Mouse (Mus musculus): ENCODE data around the gene Polr1a. TPM values are rescaled to one million over a fixed set of nuclear protein-coding genes. Genes with fewer than 3 reads are reported as not detected.

The Polr1a gene
- polyA plus RNA-seq, 1 experiment from 2014 or later, result 18.3 TPM

DNA sequence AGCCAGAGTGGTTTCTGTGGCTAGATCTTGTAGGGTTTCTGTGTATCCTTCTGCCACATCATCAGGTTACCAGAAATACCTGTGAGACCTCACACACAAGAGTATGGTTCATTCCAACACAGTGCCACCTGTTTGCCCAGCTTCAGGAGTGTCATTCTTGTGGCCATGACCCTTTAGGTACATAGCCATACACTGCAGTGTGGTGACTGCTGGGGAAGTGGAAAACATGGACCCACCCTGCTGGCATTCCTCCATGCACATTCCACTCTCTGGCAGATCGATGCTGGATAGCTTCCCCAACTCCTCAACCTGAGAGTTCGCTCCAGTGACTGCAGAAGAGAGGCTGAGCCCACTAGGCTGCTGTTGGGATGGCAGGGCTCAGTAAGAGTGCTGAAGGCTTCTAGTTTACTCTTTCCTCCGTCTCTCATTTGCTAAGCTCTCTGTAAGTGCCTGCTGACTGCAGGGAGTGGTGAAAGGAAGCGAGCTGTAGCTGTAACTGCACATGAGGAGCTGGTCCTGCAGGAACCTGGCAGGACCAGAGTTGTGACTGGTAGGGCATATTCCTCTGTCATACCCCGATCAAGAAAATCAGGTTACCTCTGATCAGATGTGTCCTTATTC, 57.9 kb downstream of the Polr1a start:
- Histone ChIP-seq H3K9me3 (ENCODE audit: control insufficient read depth, low read length) (no peaks in the 10 kb centered on the region), H3K36me3 (ENCODE audit: control insufficient read depth, insufficient read depth, low read length) (peaks cover 14% of the 10 kb centered on the region), H3K4me1 (ENCODE audit: control insufficient read depth, insufficient read depth, low read depth, low read length) (no peaks in the 10 kb centered on the region), H3K27me3 (replicated peaks; ENCODE audit: control insufficient read depth, insufficient read depth, low read length) (no peaks in the 10 kb centered on the region), H3K4me3 (ENCODE audit: low read length) (no peak overlapping the region), H3K4me2 (ENCODE audit: low read length) (no peak overlapping the region), H3K9ac (ENCODE audit: low read depth, low read length) (no peak overlapping the region), H3K27ac (ENCODE audit: low read depth, low read length) (no peak overlapping the region)
- ATAC-seq, result no peak
- 85% methylated on average over 5 of the region's 5 CpGs for WGBS

DNA sequence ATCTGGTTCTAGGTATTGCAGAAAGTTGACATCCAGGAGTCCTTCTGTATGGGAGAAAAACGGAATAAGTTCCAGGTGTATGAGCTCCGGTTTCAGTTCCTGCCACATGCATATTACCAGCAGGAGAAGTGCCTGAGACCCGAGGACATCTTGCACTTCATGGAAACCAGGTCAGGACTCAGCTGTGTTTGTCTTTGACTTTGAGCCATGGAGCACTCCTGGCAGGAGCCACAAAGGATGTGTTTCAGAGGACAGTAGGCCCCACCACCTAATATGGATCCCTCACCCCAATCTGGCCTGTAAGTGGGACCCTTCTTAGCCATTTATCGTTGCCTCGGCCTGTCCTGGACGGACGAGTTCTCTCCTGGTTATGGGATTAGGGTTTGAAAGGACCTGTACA, 59.0 kb downstream of the Polr1a start:
- Histone ChIP-seq H3K36me3 (ENCODE audit: control insufficient read depth, insufficient read depth, low read length) (peaks cover 17% of the 10 kb centered on the region), H3K27ac (ENCODE audit: low read depth, low read length) (no peak overlapping the region), H3K4me2 (ENCODE audit: low read length) (no peak overlapping the region), H3K4me1 (ENCODE audit: control insufficient read depth, insufficient read depth, low read depth, low read length) (no peaks in the 10 kb centered on the region), H3K9me3 (ENCODE audit: control insufficient read depth, low read length) (no peaks in the 10 kb centered on the region), H3K27me3 (replicated peaks; ENCODE audit: control insufficient read depth, insufficient read depth, low read length) (no peaks in the 10 kb centered on the region), H3K4me3 (ENCODE audit: low read length) (no peak overlapping the region), H3K9ac (ENCODE audit: low read depth, low read length) (no peak overlapping the region)
- no peak for ATAC-seq
- WGBS, result 84% methylated on average over 7 of the region's 7 CpGs

DNA sequence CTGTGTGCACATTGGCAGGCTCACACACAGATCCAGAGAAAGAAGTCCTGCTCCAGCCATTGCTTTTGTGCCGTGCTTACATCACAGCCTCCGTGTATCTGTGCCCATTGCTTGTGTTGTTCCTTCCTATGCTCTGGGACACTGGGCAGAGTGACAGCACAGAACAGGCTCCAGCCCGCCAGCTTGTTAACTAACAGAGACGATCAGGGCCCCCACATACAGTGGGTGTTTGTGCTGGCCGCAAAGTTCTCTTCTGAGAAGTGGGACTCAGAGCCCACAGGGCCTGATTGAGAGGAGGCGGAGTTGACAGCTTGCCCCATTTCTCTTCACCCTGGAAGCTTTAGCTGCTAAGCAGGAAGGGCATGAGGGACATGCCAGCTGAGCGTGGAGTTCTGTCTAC, 60.6 kb downstream of the Polr1a start:
- H3K4me3 ChIP-seq (ENCODE audit: low read length), result no peak overlapping the region
- H3K4me2 ChIP-seq (ENCODE audit: low read length), result no peak overlapping the region
- no peak overlapping the region for H3K27ac ChIP-seq (ENCODE audit: low read depth, low read length)
- H3K9ac ChIP-seq (ENCODE audit: low read depth, low read length), result no peak overlapping the region
- H3K9me3 ChIP-seq (ENCODE audit: control insufficient read depth, low read length), result no peaks in the 10 kb centered on the region
- ATAC-seq, result no peak; the same call in 1 of the 2 replicates
- H3K27me3 ChIP-seq (replicated peaks; ENCODE audit: control insufficient read depth, insufficient read depth, low read length), result no peaks in the 10 kb centered on the region
- WGBS, result 84% methylated on average over 7 of the region's 7 CpGs
- H3K36me3 ChIP-seq (ENCODE audit: control insufficient read depth, insufficient read depth, low read length), result peaks cover 22% of the 10 kb centered on the region
- no peaks in the 10 kb centered on the region for H3K4me1 ChIP-seq (ENCODE audit: control insufficient read depth, insufficient read depth, low read depth, low read length)

DNA sequence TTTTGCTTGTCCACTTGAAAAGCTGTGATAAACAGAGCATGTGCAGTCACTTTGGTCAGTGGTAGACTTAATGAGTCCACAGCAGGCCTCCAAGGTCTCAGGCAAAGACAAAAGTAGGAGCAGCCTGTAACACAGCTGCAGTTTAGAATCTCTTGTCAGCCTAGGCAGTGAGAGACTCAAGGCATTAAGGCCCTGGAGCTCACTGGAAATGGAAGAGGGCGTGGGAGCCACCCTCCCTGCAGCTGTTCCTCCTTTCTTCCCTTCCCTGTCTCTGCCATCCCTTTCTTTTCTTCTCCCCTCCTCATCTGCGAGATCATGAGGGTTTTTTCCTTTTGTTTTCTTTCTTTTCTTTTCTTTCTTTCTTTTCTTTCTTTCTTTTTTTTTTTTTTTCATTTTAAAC, 61.3 kb downstream of the Polr1a start:
- ATAC-seq, result no peak
- Histone ChIP-seq H3K4me3 (ENCODE audit: low read length) (no peak overlapping the region), H3K9me3 (ENCODE audit: control insufficient read depth, low read length) (no peaks in the 10 kb centered on the region), H3K4me1 (ENCODE audit: control insufficient read depth, insufficient read depth, low read depth, low read length) (no peaks in the 10 kb centered on the region), H3K27me3 (replicated peaks; ENCODE audit: control insufficient read depth, insufficient read depth, low read length) (no peaks in the 10 kb centered on the region), H3K27ac (ENCODE audit: low read depth, low read length) (no peak overlapping the region), H3K4me2 (ENCODE audit: low read length) (no peak overlapping the region), H3K9ac (ENCODE audit: low read depth, low read length) (no peak overlapping the region), H3K36me3 (ENCODE audit: control insufficient read depth, insufficient read depth, low read length) (peaks cover 26% of the 10 kb centered on the region)
- WGBS, result 63% methylated on average over 2 of the region's 2 CpGs

DNA sequence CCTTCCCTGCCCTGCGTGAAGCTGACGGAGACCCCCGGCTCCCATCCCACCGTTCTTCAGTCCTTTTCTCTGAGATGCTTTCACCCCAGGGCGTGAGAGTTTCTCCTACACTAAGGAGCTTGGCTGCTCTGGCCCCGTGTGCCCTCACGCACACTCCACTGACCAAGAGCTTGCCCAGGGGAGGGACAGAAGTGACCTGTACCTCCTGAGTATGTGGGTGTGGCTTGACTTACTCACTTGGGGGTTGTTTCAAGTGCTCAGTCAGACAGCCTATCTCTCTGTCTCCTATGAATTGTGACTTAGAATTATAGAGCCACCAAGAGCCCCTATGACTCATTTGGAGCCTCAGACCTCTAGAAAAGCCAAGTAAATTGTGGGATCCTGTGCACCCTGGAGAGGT, 67.7 kb downstream of the Polr1a start:
- H3K27ac ChIP-seq (ENCODE audit: low read depth, low read length), result no peak overlapping the region
- no peak for ATAC-seq
- H3K36me3 ChIP-seq (ENCODE audit: control insufficient read depth, insufficient read depth, low read length), result peaks cover 32% of the 10 kb centered on the region
- no peak overlapping the region for H3K4me2 ChIP-seq (ENCODE audit: low read length)
- H3K9ac ChIP-seq (ENCODE audit: low read depth, low read length), result no peak overlapping the region
- 93% methylated on average over 7 of the region's 7 CpGs for WGBS
- no peaks in the 10 kb centered on the region for H3K9me3 ChIP-seq (ENCODE audit: control insufficient read depth, low read length)
- no peak overlapping the region for H3K4me3 ChIP-seq (ENCODE audit: low read length)
- H3K4me1 ChIP-seq (ENCODE audit: control insufficient read depth, insufficient read depth, low read depth, low read length), result no peaks in the 10 kb centered on the region
- no peaks in the 10 kb centered on the region for H3K27me3 ChIP-seq (replicated peaks; ENCODE audit: control insufficient read depth, insufficient read depth, low read length)

DNA sequence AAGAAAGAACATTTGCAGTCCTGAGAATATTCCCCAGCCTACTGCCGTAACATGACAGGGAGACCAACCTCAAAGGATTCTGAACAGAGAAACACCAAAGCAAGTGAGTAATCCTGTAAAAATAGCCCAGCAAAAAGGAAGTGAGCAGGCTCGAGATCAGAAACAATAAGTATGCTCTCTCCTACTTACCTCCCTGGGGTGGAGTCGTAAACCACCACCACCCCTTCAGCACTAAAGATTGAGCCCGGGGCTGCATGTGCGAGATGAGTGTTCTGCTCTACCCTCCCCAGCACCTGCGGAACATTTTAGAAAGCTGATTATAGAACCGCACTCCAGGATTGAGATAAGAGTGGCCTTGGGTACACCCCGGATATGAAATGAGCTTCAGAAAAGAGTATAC, 71.3 kb downstream of the Polr1a start:
- H3K9ac ChIP-seq (ENCODE audit: low read depth, low read length), result no peak overlapping the region
- H3K4me1 ChIP-seq (ENCODE audit: control insufficient read depth, insufficient read depth, low read depth, low read length), result no peaks in the 10 kb centered on the region
- H3K27me3 ChIP-seq (replicated peaks; ENCODE audit: control insufficient read depth, insufficient read depth, low read length), result no peaks in the 10 kb centered on the region
- H3K9me3 ChIP-seq (ENCODE audit: control insufficient read depth, low read length), result no peaks in the 10 kb centered on the region
- WGBS, result 87% methylated on average over 8 of the region's 8 CpGs
- peaks cover 20% of the 10 kb centered on the region for H3K36me3 ChIP-seq (ENCODE audit: control insufficient read depth, insufficient read depth, low read length)
- H3K27ac ChIP-seq (ENCODE audit: low read depth, low read length), result no peak overlapping the region
- H3K4me2 ChIP-seq (ENCODE audit: low read length), result no peak overlapping the region
- no peak for ATAC-seq
- H3K4me3 ChIP-seq (ENCODE audit: low read length), result no peak overlapping the region

DNA sequence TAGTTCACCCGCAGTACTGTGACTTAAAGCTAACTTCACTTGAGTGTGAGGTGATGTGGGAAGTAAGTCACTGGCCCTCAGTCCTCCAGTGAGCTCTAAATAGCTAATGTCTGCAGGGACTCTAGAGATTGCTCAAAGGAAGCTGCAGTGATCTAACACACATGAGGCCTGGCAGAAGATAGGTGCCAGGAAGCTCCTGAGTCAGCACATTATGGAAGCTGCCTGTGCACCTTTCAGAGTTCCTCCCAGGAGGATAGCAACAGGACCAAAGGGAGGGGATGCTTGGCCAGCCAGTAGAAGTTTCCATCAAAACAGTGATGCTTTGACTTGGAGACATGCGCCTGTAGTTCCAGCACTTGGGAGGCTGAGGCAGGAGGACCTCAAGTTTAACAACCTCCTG, 71.7 kb downstream of the Polr1a start:
- Histone ChIP-seq H3K27ac (ENCODE audit: low read depth, low read length) (no peak overlapping the region), H3K9me3 (ENCODE audit: control insufficient read depth, low read length) (no peaks in the 10 kb centered on the region)

DNA sequence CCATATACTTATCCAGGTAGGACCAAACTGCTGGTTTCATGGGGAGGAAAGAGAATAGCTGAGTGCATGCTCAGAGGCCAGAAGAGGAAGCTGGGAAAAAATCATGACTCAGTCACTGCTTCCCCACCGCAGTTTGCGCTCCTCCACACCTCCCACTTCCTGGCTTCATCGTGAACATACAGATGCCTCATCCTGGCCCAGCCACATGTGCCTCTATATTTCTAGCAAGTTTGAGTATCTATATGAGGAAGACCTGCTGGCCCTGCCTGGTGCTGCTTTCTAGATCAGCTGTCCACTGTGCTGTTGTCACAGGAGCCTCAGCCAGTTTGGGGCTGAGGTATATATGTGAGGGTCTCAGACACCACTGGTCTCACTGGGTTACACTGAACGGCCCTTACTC, 72.6 kb downstream of the Polr1a start:
- no peak overlapping the region for H3K27ac ChIP-seq (ENCODE audit: low read depth, low read length)
- H3K9me3 ChIP-seq (ENCODE audit: control insufficient read depth, low read length), result no peaks in the 10 kb centered on the region
- H3K36me3 ChIP-seq (ENCODE audit: control insufficient read depth, insufficient read depth, low read length), result peaks cover 14% of the 10 kb centered on the region
- no peaks in the 10 kb centered on the region for H3K27me3 ChIP-seq (replicated peaks; ENCODE audit: control insufficient read depth, insufficient read depth, low read length)
- H3K4me2 ChIP-seq (ENCODE audit: low read length), result no peak overlapping the region
- WGBS, result 85% methylated on average over 4 of the region's 4 CpGs
- H3K4me3 ChIP-seq (ENCODE audit: low read length), result no peak overlapping the region
- no peak for ATAC-seq
- no peaks in the 10 kb centered on the region for H3K4me1 ChIP-seq (ENCODE audit: control insufficient read depth, insufficient read depth, low read depth, low read length)
- H3K9ac ChIP-seq (ENCODE audit: low read depth, low read length), result no peak overlapping the region

More for the DNA sequence above, 71.7 kb downstream of the Polr1a start:
- Histone ChIP-seq H3K4me3 (ENCODE audit: low read length) (no peak overlapping the region), H3K4me2 (ENCODE audit: low read length) (no peak overlapping the region), H3K9ac (ENCODE audit: low read depth, low read length) (no peak overlapping the region), H3K36me3 (ENCODE audit: control insufficient read depth, insufficient read depth, low read length) (peaks cover 16% of the 10 kb centered on the region), H3K4me1 (ENCODE audit: control insufficient read depth, insufficient read depth, low read depth, low read length) (no peaks in the 10 kb centered on the region), H3K27me3 (replicated peaks; ENCODE audit: control insufficient read depth, insufficient read depth, low read length) (no peaks in the 10 kb centered on the region)
- no peak for ATAC-seq
- WGBS, result 94% methylated on average over 2 of the region's 2 CpGs

DNA sequence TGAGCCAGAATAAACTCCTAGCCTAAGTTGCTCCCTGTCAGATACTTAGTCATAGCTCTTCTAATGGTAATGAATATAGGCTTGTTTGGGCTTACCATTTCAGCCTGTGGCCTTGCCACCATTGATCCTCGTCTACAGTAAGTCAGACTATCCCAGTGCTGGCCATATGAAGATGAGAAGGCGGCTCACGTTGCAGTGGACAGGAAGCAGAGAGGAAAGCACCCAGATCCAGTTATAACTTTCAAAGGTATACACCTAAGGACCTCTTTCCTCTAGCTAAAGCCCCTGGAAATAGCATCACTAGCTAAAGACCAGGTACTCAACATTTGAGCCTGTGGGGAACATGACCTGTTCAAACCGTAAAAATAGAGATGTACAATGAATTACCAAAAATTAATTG, 77.1 kb downstream of the Polr1a start:
- Histone ChIP-seq H3K9ac (ENCODE audit: low read depth, low read length) (no peak overlapping the region), H3K4me2 (ENCODE audit: low read length) (no peak overlapping the region), H3K27me3 (replicated peaks; ENCODE audit: control insufficient read depth, insufficient read depth, low read length) (no peaks in the 10 kb centered on the region), H3K36me3 (ENCODE audit: control insufficient read depth, insufficient read depth, low read length) (no peaks in the 10 kb centered on the region), H3K9me3 (ENCODE audit: control insufficient read depth, low read length) (no peaks in the 10 kb centered on the region), H3K27ac (ENCODE audit: low read depth, low read length) (no peak overlapping the region), H3K4me3 (ENCODE audit: low read length) (no peak overlapping the region), H3K4me1 (ENCODE audit: control insufficient read depth, insufficient read depth, low read depth, low read length) (0 out of 2 replicates have a peak, but pooled peaks cover 4% of the 10 kb centered on the region)
- WGBS, result 88% methylated on average over 4 of the region's 4 CpGs
- no peak for ATAC-seq

Measured in hindbrain, embryonic 16.5 days (tissue).